Mouse (Mus musculus): ENCODE data around the gene Ppp1r3e. TPM values are rescaled to one million over a fixed set of nuclear protein-coding genes. Genes with fewer than 3 reads are reported as not detected.

Ppp1r3e gene
- total RNA-seq, 4 experiments from 2014 or later, result 20.6 to 24.9 (median 22.7) TPM

DNA sequence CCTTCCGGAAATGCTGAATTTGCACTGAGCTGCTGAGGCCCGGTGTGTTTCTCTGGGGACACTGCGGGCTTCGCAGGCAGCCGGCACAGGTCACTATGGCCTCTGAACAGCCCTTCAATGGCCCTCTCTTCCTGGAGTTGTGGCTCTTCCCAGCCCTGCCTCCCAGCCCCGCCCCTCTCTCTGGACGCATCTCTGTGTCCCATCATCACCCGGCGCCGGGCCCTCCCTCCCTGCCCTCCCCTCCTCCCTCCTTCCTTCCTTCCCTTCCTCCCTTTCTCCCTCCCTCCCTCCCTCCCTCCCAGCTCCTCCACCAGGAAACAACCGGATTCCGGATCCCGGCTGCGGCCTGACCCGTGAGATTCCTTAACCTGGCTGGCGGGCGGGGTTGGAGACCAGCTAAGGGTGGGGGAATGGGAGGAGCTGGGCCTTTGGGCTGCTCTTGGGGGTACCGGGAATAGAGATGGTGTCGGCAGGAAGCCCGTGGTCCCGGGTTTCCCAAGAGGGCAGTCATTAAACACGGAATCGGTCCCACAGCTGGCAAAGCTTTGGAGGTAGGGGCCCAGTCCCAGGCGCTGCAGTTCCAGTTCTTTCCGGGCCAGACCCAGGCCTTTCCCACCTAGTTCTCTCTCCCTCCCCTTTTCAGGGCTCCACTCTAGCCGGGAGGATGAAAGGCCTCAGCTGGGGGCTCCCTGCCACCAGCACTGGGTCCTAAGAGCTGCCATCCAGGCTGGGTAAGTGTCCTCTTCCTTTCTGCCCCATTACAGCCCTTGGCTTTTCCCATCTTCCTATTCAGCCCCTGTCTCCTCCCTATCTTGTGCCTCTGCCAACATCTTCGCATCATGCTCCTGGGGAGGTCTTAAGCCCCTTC, 6.0 kb upstream of the Ppp1r3e start, which contains the start of the genes Bcl2l2 and Gm20521:
Gene Bcl2l2, plus strand, starts transcription at position 224 of the 868 bp plus-strand sequence.
Gene Gm20521, plus strand, starts transcription at position 288 of the 868 bp plus-strand sequence.
- peak; percentile 39 to 71 for DNase-seq (ENCODE audit: low spot score in 2 of 2)

DNA sequence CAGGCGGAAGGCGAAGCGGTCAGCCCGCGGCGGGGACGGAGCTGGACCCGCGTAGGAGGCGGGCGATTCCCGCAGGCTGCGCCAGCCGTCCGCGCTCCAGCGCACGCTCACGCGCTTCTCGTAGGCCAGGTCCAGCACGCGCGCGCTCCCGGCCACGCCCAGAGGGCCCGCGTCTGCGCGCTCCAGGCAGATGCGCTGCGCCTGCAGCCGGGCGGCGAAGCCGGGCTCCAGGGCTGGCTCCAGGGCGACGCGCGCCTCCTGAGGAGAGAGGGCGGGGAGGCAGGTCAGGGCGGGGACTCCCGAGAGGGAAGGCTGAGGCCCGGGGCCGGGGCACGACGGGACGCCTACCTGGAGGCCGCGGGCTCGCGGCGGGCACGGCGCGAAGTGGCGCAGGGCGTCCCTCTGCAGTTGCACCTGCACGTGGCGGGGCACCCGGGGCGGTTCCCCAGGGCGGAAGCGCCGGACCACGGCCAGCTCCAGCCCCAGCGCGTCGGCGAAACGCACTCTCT, 757 bp downstream of the Ppp1r3e start:
- peak; percentile 79 to 92 for DNase-seq (ENCODE audit: low spot score in 2 of 2)

DNA sequence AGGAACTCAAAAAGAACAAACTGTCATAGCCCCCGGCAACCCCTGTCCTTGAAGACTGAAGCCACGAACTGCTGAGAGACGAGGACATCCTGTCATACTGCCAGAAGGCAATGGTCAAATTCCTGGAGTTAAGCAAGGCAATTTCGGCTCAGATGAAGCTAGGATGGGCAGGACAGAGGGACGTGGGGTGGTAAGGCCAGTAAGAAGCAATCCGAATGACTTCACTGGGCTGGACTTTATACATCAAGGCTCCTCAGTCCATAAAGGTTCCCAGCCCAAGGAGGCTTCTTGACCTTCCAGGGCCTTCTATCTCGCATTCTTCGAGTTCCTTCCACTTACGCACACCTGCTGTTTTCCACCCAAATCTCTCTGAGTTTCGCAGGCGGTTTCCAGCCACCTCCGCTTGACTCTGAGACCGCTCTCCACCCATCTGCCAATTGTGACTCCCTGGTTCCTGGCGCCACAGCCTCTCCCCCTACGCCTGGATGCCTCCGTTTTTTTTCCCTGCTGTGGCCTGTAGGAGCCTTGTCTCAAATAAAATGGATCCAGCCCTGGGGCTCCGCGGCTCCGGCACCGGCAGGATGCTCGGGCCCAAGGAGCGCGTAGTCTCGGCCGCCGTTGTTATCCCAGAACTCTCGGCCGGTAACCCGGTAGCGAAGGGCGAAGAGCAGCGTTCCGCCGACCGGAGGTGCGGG, 1.4 kb downstream of the Ppp1r3e start:
- peak in 1 of 2 experiments; percentile 72 for DNase-seq (ENCODE audit: low spot score in 2 of 2)

DNA sequence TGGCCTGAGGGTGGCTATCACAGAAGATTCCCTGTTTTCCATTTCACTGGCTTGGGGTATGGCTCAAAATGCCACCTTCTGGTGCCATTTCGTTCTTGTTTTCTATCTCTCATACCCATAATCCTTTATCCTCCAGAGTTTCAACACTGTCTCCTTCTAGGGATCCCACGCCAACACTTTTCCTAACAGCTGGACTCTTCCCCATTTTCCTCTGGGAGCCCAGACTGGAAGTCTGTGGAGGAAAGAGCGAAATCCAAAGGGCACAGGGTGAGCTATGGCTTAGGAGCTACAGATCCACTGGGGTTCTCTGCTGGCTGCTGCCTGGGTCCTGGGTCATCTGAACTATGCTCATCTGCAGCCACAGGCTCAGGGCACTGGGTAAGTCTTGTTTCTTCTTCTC, 3.2 kb downstream of the Ppp1r3e start:
- no peak for DNase-seq (ENCODE audit: low spot score in 2 of 2)

DNA sequence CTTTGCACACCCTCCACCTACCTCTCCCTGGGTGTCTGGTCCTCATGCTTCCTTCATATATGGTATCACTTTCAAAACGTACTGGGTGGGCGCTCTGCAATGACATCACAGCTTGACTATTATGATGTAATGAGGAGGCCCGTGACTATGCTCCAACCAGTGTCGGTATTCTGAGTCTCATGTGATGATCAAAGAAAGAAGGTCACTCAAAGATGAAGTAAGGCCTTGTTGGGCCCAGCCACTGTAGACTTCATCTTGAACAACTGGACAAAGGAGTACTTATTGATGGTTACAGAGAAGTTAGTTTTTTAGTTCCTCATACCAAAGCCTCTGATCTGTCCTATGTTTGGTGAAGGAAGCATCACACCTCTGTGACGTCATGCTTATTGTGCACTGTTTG, 6.5 kb downstream of the Ppp1r3e start, which contains the start of gene Homez:
Gene Homez, minus strand, starts transcription at position 101 of the 400 bp plus-strand sequence.
- no peak for DNase-seq (ENCODE audit: low spot score in 2 of 2)

DNA sequence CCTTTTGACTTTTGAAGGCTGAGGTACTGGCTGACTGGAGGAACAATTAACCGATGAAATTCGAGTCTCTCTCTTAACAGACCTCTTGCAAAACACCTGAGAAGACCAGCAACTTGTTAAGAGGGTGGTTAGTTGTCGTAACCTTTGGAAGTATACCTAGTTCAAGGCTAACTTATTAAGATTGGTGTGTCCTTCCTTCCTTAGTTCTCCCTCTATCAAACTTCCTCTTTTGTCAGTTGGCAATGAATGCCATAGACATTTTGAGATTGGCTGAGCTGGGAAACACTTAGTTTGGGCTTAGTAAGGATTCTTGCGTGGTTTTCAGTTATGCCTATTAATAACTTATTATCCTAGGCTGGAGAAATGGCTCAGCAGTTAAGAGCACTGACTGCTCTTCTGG, 9.3 kb downstream of the Ppp1r3e start:
- DNase-seq (ENCODE audit: low spot score in 2 of 2), result no peak

DNA sequence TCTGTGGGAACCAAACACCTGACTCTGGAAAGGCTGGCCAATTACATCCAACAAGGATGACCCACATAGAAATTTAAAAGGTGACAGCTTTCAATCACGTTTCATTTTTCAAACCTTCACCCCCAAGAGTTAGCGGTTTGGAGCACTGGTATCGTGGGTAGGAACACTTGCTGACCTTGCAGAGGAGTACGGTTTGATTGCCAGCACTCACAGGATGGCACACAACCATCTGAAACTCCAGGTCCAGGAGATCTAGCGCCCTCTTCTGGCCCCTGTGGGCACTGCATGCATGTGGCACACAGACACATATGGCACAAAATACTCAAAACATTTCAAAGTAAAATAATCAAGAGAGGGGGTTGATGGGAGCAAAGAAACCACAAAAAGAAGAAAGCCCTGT, 10.4 kb downstream of the Ppp1r3e start:
- DNase-seq (ENCODE audit: low spot score in 2 of 2), result no peak

DNA sequence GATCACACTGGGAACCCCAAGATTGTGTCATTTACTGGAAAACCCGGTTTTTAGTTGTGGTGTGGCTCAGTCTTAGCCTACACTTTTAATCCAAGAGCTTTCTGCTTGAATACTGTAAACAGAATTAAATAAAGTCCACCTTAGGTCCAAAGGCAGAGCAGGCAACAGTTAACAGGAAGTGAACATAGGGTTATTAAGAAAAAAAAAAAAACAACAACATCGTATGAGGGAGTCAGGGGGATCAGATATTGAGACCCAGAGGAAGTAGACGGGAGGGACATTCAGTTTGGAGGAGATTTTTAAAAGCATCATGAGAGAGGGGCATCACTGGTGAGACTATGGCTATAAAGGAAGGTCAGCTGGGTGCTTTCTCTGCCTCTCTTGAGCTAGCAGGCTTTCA, 11.1 kb downstream of the Ppp1r3e start:
- DNase-seq (ENCODE audit: low spot score in 2 of 2), result no peak

DNA sequence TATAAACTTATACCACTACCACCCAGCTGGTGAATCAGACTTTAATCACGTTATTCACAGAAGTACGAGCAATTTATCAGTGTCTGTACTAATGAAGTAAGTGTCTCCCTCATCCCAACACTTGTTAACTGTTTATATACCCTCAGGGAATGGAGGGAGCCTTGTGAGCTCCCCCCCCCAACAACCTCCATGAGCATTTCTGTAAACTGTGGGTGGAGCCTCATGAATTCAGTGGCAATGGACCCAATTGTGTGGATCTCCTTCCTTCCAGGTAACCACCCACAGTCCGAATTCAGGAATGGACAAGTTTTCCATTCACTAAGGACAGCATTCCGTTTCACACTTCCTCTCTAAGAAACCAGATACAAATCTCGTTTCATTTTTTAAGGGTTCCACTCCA, 11.7 kb downstream of the Ppp1r3e start:
- DNase-seq (ENCODE audit: low spot score in 2 of 2), result no peak

DNA sequence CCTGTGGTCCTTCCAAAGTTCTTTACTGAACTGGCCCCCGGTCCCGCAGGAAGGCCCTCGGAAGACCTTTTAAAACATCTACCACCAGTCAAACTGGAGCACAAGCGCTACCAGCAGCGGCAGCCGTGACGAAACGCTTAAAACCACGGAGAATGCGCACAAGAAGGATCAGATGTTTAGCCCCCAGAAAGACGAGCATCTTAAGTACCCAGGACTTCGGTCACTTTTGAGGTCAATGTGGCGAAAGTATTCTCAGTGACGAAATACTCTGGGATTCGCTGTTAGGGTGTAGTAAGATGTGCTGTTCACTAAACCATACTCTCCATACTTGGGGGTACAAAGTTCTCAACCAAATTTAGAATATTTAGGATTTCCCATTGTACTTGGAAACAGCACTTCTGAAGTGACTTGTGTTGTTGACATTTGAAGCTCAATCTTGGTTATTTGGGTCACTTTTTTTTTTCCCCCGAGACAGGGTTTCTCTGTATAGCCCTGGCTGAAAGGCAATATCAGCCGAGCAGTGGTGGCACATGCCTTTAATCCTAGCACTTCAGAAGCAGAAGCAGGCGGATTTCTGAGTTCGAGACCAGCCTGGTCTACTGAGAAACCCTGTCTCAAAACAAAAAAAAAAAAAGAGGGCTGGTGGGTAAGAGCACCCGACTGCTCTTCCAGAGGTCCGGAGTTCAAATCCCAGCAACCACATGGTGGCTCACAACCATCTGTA, 12.9 kb downstream of the Ppp1r3e start:
- DNase-seq (ENCODE audit: low spot score in 2 of 2), result no peak

DNA sequence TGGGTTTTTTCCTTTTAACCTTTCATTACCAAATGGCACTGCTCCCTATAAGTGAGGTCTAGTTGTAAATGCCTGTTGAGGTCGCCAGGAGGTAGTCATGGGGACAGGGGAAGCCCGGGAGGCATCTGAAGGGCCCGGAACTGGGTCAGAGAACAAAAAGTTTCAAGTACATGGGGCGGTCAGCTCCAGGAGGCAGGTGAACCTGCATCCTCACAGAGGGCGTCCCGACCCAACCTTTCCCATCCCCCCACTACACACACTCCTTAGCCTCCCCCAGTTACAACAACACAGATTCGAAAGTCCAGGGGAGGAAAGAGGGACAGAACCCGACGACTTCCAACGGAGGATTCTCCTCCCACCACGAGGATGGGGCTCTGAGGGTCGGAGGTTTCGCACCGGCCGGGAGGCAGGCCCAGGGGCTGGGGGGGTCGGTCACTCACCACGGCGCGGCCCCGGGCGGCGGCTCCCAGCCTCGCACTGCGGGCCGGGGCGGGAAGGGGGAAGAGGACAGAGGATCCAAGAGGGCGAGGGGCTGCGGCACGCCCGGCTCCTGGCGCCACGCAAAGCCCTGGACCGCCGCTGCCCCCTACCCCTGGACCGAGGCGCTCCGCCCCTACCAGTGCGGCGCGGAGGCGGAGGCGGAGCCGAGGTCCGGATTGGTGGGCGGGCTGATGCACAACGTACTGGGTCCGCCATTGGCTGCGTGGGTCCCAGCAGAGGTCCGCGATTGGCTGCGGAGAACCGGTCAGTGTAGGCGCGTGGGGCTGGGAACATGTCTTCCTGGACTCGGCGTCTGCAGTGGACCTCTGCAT, 13.6 kb downstream of the Ppp1r3e start:
- peak; percentile 80 to 91 for DNase-seq (ENCODE audit: low spot score in 2 of 2)

DNA sequence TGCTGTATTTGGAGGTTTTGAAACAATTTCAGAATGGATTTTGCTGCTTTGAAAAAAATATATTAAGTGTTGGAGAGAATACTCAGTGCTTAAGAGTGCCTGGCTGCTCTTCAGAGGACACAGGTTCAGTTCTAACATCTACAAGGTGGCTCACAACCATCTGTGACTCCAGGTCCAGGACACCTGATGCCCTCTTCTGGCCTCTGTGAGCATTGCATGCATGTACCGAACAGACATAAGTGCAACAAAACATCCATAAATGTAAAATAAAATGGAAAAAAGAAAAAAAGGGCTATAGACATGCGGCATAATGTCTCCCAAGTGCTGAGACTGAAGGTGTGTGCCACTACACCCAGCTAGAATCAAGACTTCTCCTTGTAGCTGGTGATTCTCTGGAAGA, 16.8 kb downstream of the Ppp1r3e start:
- DNase-seq (ENCODE audit: low spot score in 2 of 2), result no peak

DNA sequence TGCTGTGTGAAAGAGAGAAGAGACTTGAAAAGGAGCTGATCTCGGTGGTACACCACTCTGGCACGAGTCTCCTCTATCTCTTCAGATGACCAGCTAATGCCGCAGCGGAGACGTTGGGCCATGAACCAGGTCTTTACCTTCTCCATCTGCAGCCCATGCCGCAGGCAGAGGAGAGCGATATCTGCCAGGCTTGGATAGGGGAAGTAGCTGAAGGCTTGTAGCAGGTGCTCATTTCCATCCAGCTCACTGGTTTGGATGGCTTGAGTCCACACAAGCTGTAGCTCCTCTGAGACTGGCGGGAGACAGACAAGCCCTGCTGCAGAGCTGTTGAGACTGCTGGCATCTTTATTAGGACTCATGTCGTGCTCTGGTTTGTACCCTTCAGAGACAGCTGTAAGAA, 19.5 kb downstream of the Ppp1r3e start:
- no peak for DNase-seq (ENCODE audit: low spot score in 2 of 2)

DNA sequence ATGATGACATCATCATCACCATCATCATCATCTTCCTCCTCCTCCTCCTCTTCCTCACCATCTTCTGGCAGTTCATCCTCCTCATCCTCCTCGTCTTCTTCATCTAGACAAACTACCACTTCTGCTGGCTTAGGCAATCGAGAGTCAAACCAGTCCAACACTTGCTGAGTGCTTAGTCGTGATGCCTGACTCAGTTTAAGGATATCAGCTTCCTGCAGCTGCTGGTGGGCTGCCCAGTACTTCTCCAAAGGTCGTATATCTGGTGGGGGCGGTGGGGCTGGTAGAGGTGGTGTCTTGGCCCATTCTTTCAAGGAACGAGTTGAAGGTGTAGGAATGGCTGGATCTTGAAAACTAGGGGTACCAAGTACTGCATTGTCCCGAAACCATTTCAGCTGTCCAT, 20.6 kb downstream of the Ppp1r3e start:
- no peak for DNase-seq (ENCODE audit: low spot score in 2 of 2)

DNA sequence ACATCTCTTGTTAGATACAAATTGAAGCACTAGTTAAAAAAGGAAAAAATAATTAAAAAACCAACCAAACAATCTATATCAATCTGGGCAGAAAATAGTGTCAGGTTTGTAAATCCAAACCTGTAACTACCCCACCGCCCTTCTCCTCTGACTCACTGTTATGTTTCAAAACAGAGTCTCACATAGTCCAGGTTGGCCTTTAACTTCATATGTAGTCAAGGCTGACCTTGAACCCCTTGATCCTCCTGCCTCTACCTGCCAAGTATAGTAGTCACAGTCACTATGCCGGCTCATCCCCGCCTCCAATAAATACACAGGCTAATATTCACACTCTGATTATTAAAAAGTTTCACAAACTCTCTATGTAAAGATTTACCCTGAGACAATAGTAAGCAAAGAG, 21.6 kb downstream of the Ppp1r3e start:
- no peak for DNase-seq (ENCODE audit: low spot score in 2 of 2)

DNA sequence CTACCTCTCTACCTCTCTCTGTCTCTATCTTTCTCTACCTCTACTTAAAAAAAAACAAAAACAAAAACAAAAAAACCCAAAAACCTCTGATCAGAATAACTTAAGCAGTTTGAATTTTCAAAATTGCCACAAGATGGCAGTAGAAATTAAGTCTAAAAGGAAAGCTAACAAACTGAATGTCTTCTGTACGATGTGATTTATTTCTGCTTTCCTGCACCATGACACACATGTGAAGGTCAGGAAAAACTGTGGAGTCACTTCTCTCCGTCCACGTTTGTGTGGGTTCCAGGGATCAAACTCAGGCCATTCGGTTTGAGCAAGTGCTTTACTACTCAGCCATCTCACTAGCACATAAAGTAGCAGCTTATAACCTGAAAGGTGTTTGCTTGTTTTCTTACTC, 33.9 kb downstream of the Ppp1r3e start:
- peak in 1 of 2 experiments; percentile 8 for DNase-seq (ENCODE audit: low spot score in 2 of 2)

DNA sequence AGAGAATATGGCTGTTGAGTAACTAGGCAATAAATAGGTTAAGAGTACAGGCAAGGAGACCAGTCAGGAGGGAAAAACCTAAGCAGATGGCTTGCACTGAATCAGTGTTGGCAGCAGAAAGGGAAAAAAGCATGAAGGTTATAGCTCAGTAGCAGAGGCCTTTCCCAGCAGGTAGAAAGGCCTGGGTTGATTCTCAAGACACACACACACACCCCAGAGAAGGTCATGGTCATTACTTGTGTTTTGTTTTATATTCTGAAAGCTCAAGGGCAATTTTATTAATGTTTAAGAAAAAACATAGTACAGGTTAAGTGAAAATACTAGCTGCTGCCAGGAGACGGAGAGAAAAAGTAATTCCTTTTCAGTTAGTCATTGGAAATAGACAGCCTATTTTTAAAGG, 53.6 kb downstream of the Ppp1r3e start:
- DNase-seq (ENCODE audit: low spot score in 2 of 2), result no peak

Data from left cerebral cortex, adult 8-10 months (tissue).